Mouse (Mus musculus) yolk sac, embryonic 10.5 days (tissue): ENCODE measurements at regions not wholly inside any gene's neighbourhood (a gene's known extent, or its start where the extent isn't known, plus 50 kb on each side); places are given as distances from the start of the nearest gene placed in this dataset.

Source experiments
- DNase-seq: peaks from one replicate; pipeline ENCODE4 v3.0.0-alpha.2; 2017; ENCODE audit warnings: low spot score

DNA sequence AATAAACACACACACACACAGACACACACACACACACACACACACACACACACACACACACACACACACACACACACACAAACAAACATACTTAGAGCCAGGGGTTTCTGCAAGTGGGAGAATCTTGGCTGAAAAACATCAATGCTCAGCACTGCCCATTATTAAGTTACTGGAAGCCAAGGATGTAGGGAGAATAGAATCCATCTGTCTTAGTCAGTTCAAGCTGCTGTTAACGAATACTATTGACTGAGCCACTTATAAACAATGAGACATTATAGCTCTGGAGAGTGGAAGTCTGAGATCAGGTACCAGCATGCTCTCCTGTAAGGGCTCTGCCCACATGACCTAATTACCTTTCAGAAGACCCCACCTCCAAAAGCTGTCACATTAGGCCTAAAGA lies 87.4 kb downstream of the Fam174b start:
- DNase-seq = no peak

DNA sequence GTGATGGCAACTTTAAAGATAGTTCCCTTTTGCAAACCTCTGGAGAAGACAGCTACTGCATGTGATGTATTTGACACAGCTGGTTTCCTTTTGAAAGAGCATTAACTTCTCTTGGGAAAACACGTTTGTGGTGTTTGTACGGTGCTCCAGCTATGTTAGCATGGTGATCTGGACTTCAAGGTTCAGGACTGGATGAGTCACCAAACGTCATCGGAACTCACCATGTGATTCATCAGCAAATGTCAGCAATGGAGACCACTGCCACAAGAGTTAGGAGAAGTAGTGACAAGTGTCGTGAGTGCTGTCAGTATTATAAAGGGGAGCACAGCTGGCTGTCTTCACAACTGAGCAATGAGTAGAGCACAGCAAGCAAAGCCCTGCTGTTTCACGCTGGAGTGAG lies 90.5 kb downstream of the Fam174b start:
- no peak for DNase-seq

DNA sequence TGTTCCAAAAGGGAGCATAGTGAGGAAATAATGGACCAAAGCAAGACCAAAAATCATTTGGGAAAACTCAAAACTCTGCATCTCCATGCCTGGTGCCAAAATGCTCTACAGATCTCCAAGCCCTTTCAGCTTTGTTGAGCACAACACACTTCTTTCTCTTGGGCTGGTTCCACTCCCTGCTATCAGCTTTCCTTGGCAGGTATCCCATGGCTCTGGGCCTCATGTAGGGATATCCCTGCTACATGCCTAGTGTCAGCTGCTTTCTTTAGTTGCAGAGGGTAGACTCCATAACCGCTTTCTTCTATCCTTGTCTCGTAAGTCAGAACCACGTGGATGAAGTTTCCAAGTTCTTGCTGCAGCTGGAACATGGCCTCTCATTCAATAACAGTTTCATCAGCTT lies 100.3 kb downstream of the Fam174b start:
- no peak for DNase-seq

DNA sequence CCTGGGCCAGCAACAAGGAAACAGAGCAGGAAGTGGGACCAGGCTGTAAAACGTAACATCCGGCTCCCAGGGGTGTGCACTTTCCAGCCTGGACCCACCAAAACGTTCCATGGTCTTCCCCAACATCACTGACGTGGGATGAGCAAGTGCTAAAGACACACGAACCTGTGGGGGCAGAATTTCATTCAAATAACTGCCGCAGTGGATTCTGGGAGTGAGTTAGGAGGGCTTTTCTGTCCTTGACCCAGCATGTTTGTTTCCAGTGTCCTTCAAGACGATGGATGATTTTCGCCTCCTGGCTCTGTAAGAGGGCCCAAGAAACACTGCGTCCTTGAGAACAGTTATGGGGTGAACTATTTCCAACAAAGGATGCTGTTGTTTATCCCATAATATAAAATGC lies 112.1 kb downstream of the Fam174b start:
- no peak for DNase-seq

DNA sequence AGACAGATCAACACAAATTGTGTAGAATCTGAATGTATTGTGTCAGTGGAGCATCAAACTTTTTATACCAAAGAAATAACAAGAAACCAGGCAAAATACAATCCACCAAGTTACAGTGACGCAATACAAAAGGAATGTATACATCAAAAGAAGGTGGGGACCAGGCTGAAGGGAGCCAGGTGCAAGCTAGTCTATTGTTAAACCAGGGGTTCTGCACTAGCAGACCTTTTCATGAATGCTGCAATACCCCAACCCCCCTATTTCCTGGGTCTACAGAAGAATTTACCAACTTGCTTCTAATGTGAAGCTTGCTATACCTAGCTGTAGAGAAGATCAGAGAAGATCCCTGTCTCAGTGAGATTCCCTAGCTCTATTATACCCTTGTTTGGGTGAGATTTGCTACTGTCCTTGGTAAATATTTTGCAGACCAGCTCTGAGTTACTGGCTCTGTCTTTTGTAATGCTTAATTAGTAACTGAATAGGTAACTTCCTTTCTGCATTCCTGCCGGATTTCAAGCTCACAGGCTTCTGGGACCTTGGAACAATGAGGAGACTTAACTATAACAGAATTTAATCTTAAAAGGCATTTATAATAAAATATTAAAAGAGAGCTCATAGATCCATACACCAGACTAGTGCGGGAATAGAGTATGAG lies 113.3 kb downstream of the Fam174b start:
- DNase-seq = peak; percentile 6

DNA sequence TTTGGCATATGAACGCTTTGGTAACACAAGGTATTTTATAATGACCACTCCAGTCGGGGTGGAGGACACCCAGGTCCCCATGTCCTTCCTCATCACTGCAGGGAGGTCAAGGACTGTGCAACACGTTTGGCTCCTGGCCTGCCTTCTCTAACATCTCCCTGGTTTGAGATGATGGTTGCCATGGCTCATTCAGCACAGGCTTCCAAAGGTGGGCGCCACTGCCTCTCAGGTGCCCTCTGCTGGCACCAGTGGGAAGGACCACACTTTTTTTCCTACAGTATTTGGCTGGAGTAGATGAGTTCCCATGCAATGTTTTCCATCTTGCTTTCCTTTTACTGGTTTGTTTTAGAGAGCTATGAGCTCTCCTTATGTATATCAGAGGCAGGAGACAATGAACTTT lies 115.4 kb downstream of the Fam174b start:
- peak; percentile 6 for DNase-seq

DNA sequence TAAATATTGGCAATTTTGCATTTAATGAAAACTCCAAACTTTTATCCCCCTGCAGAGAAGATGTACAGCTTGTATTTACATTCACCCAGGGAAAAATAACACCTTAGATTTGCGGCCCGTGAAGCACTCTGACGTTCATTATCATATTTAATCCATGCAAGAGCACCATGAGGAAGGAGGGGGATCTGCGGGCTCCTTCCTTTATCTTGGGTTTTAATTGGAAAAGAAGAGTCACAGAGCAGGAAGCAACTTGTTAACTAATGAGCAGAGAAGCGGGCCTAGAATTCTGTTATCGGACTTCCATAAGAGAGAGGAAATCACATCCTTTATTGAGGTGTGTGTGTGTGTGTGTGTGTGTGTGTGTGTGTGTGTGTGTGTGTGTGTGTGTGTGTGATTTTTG lies 116.8 kb downstream of the Fam174b start:
- DNase-seq = no peak

DNA sequence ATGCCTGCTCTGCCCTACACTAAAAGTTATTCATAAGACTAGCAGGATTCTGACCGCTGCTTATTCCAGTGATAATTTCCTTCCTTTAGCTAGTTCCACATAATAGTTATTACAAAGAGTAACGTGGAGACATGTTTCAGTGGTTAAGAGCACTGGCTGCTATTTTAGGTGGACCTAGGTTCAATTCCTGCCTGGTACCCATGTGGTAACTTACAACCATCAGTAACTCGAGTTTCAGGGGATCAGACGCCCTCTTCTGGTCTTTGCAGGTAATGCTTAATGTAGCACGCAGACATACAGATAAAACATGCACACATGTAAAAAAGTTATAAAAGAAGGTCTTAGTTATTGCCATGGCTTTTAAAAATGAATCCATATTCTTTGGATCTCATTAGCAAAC lies 125.0 kb downstream of the Fam174b start:
- no peak for DNase-seq

DNA sequence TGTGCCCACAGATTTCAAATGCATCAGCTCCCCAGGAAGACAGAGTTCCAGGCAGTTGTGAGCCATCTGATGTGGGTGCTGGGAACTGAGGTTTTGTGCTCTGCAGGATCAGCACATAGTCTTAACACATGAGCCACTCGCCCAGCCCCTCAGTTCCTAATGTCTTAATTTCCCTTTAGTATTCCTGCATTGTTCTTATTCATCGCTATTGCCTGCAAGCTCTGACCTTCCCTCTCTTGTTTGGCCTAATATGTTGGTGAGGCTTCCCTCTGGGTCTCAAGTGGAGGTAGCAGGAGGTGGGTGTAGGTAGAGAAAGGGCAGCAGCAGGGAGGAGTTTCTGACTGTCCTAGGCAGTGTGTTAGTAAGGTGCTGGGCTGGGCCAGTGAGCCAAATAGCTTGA lies 132.1 kb downstream of the Fam174b start:
- DNase-seq = no peak

DNA sequence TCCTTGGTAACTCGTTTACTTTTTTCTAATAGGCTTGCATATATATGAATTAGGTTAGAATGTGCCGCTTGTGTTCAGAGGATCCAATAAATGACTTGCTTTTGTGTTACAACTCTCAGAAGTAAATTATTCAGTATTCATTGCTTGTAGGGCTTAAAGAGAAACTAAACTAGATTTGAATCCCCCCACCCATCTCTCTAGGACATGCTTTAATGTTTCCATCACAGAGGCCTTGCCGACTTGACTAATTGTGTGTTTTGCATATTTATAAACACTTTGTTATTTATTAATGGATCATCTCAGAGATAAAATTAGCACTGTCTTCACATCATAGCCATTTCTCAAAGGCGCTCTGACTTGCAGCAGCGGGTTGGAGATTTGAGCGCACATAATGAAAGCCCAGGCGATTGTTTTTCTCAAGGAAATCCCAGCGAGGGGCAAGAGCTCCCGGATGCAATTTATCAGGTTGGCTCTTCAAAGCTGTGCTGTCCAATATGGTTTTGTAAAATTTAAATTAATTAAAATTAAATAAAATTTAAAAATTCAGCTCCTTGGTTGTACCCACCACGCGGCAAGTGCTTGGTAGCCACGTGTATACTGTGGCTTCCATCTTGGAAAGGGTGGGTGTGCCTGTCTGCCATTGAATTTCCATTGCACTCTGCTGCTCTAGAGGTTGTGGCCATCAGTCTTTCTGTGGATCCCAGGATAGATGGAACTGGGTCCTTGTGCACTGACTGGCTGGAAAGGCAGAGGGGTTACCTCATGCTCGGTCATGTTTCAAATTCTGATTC lies 132.0 kb downstream of the St8sia2 start:
- DNase-seq = no peak

DNA sequence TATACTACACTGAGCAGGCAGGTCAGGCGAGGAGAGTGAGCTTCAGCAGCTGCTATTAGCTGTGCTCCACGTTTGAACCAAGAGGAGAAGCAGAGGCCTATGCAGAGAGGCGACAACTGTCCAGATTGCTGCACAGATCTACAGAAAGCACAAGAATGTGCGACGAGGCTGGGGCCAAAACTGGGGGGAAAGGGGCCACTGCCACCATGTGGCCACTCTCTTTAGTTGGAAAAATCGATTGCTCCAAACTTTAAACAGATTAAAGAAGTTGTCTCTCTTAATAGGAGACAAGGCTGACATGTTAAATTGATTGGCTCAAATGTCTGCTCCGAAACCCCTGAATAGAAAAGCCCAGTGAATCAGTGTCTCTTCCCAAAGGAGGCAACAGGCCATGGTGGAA lies 127.3 kb downstream of the St8sia2 start:
- no peak for DNase-seq
